Mouse (Mus musculus) thymus, postnatal 36 days (tissue): ENCODE measurements around the gene Fgd6.

Experiments used
- DNase-seq, 2 experiments: peaks; one replicate each; pipeline ENCODE4 v3.0.0; 2022; ENCODE audit warnings: mixed read lengths in 2 of 2

Gene Fgd6

DNA sequence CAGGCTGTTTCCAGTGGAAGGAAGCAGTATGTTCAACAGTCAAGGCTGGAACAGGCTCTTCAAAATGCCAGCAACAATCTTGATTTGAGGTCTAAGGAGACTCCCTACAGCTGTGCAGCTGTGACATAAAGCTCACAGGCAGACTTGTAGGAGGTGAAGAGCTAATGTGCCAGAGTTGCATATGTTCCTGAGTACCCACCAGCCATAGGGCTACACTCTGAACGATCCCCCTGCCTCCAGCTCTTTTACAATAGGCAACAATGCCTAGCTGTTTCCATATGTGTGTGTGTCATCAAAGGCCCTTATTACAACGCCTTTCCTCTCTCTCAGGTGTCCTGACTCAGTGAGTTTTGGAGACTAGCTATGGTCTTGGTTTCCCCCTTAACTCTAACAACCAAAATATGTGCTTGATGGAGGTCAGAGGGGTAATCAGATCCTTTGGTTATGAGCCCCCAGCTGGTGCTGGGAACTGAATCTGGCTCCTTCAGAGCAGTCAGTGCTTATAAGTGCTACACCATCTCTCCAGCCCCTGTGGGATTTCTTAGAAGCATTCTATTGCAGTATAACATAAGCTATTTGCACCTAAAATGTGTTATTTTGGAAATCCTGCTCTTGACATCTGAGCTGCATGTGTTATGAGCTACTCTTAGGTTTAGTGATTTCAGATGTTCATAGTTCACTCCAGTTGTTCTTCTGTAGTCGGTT is 104.6 kb downstream of the Fgd6 start:
- no peak for DNase-seq

GRCm38 (mm10) chr10:94142427-94142826 is 106.6 kb downstream of the Fgd6 start:
- DNase-seq: no peak

DNA sequence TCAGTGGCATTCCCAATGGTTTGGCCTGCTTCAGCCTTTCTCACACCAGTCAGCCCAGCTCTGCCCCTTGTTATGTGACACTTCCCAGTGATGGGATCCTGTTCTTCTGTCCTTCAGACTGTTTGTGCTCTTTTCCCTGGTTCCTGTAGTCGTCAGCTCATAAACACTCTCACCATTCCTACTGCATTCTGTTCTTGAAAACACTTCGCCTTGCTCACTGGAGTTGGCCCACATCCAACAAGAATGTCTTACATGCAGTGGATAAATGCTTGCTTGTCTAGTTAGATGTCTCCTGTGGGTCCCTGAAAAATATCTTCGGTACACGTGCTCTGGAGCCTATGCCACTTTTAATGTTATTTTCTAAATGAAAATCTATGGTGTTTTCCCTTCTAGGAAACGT is 108.8 kb downstream of the Fgd6 start:
- DNase-seq: no peak

GRCm38 (mm10) chr10:94147391-94147755 is 111.6 kb downstream of the Fgd6 start:
- no peak for DNase-seq

- DNase-seq: peak; percentile 76 to 78
Observed at GRCm38 (mm10) chr10:94147756-94148531, 112.1 kb downstream of the Fgd6 start, which contains the start of gene Nr2c1. Gene Nr2c1 (plus strand): TSS chr10:94148023.

GRCm38 (mm10) chr10:94151488-94151887 is 115.7 kb downstream of the Fgd6 start:
- DNase-seq: no peak

GRCm38 (mm10) chr10:94153841-94154240 is 118.0 kb downstream of the Fgd6 start:
- DNase-seq: no peak

- no peak for DNase-seq
Observed at GRCm38 (mm10) chr10:94158962-94159361, 123.2 kb downstream of the Fgd6 start.

GRCm38 (mm10) chr10:94159406-94159805 is 123.6 kb downstream of the Fgd6 start:
- no peak for DNase-seq

DNA sequence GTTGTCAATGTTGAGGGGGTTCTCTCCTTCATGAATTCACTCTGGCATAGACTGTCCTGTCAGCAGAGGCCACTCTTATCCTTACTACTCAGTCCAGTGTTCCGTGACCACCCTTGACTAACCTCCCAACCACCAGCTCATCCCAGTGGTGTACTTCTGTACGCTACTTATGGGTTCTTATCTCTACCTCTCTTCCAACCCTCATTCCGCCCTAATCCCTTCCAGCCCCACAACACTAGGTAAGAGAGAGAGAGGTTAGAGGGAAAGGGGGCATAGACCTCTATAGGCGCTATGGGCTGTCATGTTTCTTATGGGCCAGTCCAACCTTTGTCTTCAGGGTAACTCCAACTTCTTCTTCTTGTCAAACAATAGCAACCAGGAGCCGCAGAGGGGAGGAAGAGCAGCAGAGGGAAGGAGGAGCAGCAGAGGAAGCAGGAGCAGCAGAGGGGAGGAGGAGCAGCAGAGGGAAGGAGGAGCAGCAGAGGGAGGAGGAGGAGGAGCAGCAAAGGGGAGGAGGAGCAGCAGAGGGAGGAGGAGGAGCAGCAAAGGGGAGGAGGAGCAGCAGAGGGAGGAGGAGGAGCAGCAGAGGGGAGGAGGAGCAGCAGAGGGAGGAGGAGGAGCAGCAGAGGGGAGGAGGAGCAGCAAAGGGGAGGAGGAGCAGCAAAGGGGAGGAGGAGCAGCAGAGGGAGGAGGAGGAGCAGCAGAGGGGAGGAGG is 125.4 kb downstream of the Fgd6 start:
- no peak for DNase-seq

DNA sequence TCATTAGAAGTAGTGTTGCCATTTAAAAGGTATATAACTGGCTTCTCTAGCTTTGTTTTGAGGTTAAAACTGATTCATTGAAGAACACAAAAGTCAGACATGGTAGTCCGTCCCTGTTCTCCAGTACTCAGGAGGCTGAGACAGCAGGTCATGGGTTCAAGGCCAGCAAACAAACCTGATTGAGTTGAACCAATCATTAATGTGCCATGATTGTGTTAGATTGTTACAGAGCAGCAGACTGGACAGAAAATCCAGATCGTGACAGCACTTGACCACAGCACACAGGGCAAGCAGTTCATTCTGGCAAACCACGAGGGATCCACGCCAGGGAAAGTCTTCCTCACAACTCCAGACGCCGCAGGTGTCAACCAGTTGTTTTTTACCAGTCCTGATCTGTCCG is 126.2 kb downstream of the Fgd6 start:
- no peak for DNase-seq

- no peak for DNase-seq
Observed at GRCm38 (mm10) chr10:94164104-94164845, 128.5 kb downstream of the Fgd6 start.

DNA sequence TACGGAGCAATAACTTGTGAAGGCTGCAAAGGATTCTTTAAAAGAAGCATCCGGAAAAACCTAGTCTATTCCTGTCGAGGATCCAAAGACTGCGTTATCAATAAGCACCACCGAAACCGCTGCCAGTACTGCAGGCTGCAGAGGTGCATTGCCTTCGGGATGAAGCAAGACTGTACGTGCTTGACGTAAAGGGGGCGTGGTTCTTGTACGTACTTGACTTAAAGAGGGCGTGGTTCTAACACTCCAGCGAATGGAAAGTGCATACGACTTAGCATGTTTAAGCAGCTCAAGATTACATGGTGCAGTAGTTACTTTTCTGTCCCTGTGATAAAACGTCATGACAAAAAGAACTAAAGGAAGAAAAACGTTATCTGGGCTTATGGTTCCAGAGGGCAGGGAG is 129.6 kb downstream of the Fgd6 start:
- DNase-seq: no peak

- DNase-seq: no peak
Observed at GRCm38 (mm10) chr10:94167051-94167750, 131.4 kb downstream of the Fgd6 start.

DNA sequence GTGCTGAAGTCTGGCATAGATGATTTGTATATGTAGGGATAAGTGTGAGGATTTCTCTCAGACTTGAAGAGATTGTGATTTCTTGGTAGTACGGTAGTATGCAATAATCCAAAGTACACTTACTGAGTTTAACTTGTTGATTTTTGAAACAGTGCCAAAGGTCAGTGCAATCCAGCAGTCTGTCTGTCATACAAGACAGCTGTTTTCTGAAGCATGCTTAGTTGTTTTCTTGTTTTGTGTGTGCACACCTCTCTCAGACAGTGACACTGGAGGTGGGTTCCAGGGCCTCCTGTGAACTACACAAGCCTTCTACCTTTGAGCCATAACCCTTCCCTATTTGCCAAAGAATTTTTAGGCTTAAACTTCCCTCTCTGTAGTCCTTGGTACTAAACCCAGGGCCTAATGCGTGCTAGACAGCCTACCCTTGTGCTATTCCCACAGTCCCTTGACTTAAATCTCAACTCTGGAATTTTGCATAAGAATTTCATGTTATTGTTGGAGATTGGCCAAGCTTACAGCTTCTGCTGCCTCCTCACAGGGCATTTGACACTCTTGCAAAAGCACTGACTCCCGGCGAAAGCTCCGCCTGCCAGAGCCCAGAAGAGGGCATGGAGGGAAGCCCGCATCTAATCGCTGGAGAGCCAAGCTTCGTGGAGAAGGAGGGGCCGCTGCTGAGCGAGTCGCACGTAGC is 135.8 kb downstream of the Fgd6 start:
- DNase-seq: no peak

DNA sequence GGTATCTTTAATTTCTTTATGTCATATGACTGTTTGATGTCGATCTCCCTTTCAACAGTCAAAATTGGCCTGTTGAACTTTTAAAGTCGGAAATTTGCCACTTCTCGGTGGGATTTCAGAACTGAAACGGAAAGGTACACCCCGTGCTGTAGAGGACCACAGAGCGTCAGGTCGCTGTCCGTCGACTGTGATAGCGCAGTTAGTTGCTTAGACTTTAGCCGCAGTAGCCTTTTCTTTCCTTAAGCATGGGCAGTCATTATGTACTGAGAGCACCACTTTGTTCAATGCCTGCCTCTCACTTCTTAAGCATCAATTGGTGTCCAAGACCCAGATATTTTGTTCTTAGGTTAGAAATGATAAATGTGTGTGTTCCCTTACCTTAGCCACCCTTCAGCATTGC is 136.3 kb downstream of the Fgd6 start:
- DNase-seq: no peak

GRCm38 (mm10) chr10:94172706-94173105 is 136.9 kb downstream of the Fgd6 start:
- DNase-seq: no peak

DNA sequence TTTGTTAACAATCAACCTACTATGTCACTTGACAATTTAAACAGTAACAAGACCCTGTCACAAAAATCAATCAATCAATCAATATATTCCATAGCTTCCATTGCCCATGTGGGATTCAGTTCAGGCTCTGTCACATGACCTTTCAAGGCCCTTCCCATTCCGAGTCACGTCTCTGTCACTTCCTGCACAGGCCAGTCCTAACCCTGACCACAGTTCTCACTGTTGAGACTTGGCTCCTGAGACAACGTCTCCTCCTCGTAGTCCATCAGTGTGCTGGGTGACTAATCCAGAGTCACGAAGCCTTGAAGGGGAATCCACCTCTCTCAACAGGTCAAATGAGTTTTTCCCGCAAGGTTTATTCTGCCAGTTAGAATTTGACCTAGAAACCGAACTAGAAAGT is 138.9 kb downstream of the Fgd6 start:
- no peak for DNase-seq

- no peak for DNase-seq
Observed at GRCm38 (mm10) chr10:94183199-94183598, 147.4 kb downstream of the Fgd6 start.
